Mouse (Mus musculus): ENCODE measurements at regions not wholly inside any gene's neighbourhood (a gene's known extent, or its start where the extent isn't known, plus 50 kb on each side); places are given as distances from the start of the nearest gene placed in this dataset.

DNA sequence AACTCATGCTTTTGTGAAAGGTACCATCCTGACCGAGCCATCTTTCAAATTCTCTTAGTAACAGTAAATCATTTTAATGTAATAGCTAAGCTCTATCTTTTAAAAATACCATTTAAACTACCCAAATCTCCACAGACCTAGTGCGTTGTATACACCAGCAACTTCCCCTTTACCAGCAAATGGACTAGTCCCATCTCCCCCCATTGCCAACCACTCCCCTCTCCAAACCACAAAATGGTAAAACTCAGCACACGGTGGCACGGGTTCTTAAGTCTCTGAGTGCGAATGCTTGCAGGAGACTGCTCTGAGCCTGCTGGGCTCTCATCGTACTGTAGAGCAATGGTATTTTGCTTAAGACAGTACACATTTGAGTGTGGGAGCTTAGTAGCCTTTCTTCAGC lies 106.7 kb upstream of the Atp1b1 start:
- Histone ChIP-seq H3K27ac (replicated peaks) (no peak overlapping the region), H3K9ac (no peak overlapping the region), H3K4me3 (no peak overlapping the region), H3K27me3 (no peaks in the 10 kb centered on the region), H3K36me3 (no peaks in the 10 kb centered on the region), H3K4me2 (no peak overlapping the region), H3K4me1 (replicated peaks) (no peaks in the 10 kb centered on the region), H3K9me3 (no peaks in the 10 kb centered on the region)
- ATAC-seq (ENCODE audit: low FRiP score, low read depth) = no peak
- WGBS = 87% methylated on average over 6 of the region's 6 CpGs

DNA sequence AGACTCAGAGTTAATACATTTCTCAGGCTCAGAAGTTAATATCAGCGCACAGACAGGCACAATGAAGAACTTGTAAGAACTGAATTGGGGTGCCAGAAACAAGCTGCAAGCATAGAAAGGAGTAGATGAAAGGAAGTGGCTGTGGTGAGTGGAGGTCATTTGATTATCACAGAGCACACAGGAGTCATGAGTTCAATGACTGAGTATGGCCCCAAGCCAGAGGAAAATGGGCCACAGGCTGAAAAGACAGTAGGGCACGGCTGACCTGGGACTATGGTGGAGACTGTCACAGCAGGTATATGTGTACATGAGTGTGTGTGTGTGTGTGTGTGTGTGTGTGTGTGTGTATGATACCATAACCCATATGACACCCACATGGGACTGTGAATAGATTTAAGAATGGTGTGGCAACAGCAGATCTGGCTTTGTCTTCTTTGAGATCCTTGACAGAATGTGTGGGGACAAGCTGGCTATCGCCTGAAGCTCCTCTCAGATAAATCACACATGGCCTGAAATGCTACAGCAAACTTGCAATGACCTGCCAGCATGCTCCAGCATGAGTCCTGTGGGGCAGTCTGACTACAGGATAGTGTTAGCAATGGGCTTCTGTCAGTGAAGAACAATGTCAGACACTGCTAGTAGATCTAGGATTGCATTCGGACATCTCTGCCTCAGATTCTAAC lies 101.5 kb upstream of the Atp1b1 start:
- Histone ChIP-seq H3K4me2 (no peak overlapping the region), H3K9ac (no peak overlapping the region), H3K4me3 (no peak overlapping the region), H3K4me1 (replicated peaks) (no peaks in the 10 kb centered on the region), H3K27me3 (no peaks in the 10 kb centered on the region), H3K9me3 (no peaks in the 10 kb centered on the region), H3K36me3 (no peaks in the 10 kb centered on the region), H3K27ac (replicated peaks) (no peak overlapping the region)
- WGBS = 90% methylated on average over 4 of the region's 4 CpGs
- no peak for ATAC-seq (ENCODE audit: low FRiP score, low read depth)

DNA sequence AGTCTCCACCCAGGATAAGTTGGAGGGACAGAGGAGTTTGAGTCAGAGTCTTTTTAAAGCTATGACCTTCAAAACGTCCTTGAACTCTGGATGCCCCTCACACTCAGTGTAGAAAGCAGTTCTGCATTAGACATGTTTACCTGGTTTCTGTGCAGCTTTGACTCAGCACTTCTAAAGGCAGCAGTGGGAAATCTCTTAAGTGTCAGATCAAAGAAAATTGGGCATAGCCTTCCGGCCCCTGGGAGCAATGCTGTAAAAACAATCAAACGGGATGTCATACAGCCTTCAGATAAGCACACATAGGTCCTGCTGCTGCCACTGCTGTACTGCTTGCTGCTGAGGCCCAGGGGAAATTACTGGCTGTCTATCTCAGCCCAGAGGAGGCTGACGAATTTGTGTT lies 94.5 kb upstream of the Atp1b1 start:
- Histone ChIP-seq H3K9me3 (no peaks in the 10 kb centered on the region), H3K36me3 (no peaks in the 10 kb centered on the region), H3K9ac (no peak overlapping the region), H3K4me1 (replicated peaks) (no peaks in the 10 kb centered on the region; the same call in 1 of the 2 replicates), H3K27me3 (no peaks in the 10 kb centered on the region), H3K27ac (replicated peaks) (peak overlapping the region; percentile 26; the same call in 1 of the 2 replicates), H3K4me3 (no peak overlapping the region), H3K4me2 (no peak overlapping the region)
- 44% methylated on average over 4 of the region's 4 CpGs for WGBS
- peak; percentile 59; the same call in 1 of the 2 replicates for ATAC-seq (ENCODE audit: low FRiP score, low read depth)

DNA sequence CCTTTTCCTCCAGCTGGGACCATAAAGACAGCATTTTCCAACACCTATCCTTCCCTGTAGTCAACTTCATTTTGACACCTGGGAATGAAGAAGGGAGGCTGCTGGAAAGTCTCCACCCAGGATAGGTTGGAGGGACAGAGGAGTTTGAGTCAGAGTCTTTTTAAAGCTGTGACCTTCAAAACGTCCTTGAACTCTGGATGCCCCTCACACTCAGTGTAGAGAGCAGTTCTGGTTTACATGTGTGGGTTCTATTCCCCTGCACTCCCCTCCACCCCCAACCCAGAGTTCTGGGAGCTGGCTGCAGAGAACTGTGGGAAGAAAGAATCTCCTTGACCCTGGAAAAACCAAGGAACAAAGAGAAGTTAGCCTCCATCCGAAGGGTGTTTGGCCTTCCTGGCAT lies 92.9 kb upstream of the Atp1b1 start:
- WGBS = 72% methylated on average over 2 of the region's 2 CpGs
- H3K4me3 ChIP-seq = no peak overlapping the region
- H3K9ac ChIP-seq = no peak overlapping the region
- H3K4me1 ChIP-seq (replicated peaks) = no peaks in the 10 kb centered on the region; the same call in 1 of the 2 replicates
- no peaks in the 10 kb centered on the region for H3K27me3 ChIP-seq
- no peak overlapping the region for H3K4me2 ChIP-seq
- no peak for ATAC-seq (ENCODE audit: low FRiP score, low read depth)
- H3K27ac ChIP-seq (replicated peaks) = no peak overlapping the region
- H3K36me3 ChIP-seq = no peaks in the 10 kb centered on the region
- no peaks in the 10 kb centered on the region for H3K9me3 ChIP-seq

DNA sequence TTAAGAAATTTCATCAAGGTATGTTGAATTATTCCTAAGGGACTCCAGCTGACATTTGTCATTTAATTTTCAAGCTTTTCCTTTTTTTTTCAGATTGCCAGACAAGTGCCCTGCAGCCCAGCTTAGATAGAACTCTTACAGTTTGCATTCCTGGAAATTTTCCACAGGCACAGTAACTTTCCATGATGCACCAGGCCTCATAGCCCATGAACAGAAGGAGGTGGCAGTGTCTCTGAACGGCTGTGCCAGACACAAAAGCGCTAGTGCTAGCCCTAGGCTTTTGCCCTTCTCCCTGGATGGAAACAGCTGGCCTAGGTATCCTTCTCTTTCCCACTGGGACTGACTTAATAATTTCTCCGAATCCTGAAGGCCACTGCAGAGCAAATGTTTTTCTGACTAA lies 92.4 kb upstream of the Atp1b1 start:
- Histone ChIP-seq H3K4me1 (replicated peaks) (no peaks in the 10 kb centered on the region; the same call in 1 of the 2 replicates), H3K27ac (replicated peaks) (no peak overlapping the region), H3K4me3 (no peak overlapping the region), H3K9ac (no peak overlapping the region), H3K9me3 (no peaks in the 10 kb centered on the region), H3K4me2 (no peak overlapping the region), H3K36me3 (no peaks in the 10 kb centered on the region), H3K27me3 (no peaks in the 10 kb centered on the region)
- WGBS = 76% methylated on average over 3 of the region's 3 CpGs
- no peak for ATAC-seq (ENCODE audit: low FRiP score, low read depth)

DNA sequence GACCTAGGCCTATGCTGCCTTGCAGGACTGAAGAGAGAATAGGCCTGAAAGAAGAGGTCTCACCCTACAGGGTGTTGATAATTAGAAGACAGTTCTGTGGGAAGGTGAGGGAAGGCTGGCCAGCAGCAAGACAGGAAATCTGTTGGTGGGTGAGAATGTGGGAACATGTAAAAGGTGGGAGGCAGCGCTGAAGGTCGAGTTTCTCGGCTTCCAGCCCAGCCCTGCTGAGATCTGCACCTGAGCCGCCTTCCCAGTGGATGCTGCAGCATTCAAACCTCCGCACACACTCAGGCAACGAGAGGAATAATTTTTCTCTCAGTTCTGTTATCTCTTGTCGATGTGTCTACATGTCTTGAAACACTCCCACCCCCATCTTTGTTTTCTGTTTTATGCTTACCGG lies 89.9 kb upstream of the Atp1b1 start:
- Histone ChIP-seq H3K9ac (no peak overlapping the region), H3K4me3 (no peak overlapping the region), H3K4me1 (replicated peaks) (no peaks in the 10 kb centered on the region; the same call in 1 of the 2 replicates), H3K27ac (replicated peaks) (no peak overlapping the region), H3K4me2 (no peak overlapping the region), H3K36me3 (no peaks in the 10 kb centered on the region), H3K27me3 (no peaks in the 10 kb centered on the region), H3K9me3 (no peaks in the 10 kb centered on the region)
- ATAC-seq (ENCODE audit: low FRiP score, low read depth) = no peak
- 68% methylated on average over 8 of the region's 8 CpGs for WGBS

DNA sequence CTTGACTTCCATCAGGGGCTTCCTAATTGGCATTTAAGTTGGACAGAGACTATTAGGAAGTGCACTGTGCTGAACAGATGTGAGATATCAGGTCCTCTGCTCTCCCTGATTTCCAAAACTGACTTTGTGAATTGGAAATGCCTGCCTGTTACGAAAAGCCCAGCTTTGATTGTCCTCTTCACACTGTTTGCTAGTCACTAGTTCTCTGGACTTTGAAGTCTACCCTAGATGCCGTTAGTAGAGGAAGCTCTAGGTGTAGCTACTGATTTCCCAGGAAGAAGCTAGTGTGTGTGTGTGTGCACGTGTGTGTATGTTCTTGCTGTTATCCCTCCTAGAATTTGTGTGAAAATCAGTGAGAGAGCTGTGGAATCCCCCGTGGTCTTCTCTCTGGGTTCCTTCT lies 87.7 kb upstream of the Atp1b1 start:
- WGBS = 89% methylated on average over 4 of the region's 4 CpGs
- H3K4me3 ChIP-seq = no peak overlapping the region
- no peaks in the 10 kb centered on the region for H3K9me3 ChIP-seq
- H3K27ac ChIP-seq (replicated peaks) = no peak overlapping the region
- ATAC-seq (ENCODE audit: low FRiP score, low read depth) = no peak
- H3K4me2 ChIP-seq = no peak overlapping the region
- H3K27me3 ChIP-seq = no peaks in the 10 kb centered on the region
- H3K36me3 ChIP-seq = no peaks in the 10 kb centered on the region
- no peak overlapping the region for H3K9ac ChIP-seq
- H3K4me1 ChIP-seq (replicated peaks) = no peaks in the 10 kb centered on the region

DNA sequence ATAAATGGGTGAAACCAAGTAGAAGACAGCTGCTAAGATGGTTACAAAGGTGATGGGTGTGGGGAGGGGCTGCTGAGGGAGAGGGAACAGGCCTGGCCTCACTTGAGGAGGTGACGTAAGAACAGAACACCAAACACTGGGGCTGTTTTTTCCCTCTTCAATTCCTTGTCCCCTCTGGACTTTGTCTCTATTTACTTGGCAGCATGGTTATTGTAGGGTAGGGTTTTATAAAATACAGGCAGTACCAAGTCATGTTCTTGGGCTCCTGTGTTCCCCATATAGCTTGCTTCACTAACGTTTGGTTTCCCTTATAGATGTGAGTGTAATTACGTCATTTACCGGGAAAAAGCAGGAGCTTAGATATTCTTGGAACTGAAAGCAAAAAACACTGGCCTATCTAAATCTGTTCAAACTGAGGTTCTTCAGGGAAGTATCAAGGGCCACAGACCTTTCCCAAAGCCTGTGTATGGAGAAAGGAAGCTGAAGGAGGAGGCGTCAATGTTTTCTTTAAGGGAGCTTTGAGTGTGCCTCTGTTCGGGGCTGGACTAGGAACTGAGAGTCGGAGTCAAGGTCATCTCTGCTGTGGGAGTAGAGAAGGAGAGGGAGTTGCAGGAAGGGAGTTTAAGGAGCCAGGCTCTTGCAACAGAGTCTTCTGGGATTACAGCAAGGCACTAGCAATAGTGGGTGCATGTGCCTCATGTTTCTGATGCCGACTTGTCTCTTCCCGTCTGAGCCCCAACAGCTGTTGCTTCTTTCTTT lies 85.1 kb upstream of the Atp1b1 start:
- WGBS = 87% methylated on average over 9 of the region's 9 CpGs
- ATAC-seq (ENCODE audit: low FRiP score, low read depth) = no peak
- Histone ChIP-seq H3K27ac (replicated peaks) (no peak overlapping the region), H3K4me3 (no peak overlapping the region), H3K4me1 (replicated peaks) (no peaks in the 10 kb centered on the region), H3K36me3 (no peaks in the 10 kb centered on the region), H3K9ac (no peak overlapping the region), H3K27me3 (no peaks in the 10 kb centered on the region), H3K4me2 (no peak overlapping the region), H3K9me3 (no peaks in the 10 kb centered on the region)

DNA sequence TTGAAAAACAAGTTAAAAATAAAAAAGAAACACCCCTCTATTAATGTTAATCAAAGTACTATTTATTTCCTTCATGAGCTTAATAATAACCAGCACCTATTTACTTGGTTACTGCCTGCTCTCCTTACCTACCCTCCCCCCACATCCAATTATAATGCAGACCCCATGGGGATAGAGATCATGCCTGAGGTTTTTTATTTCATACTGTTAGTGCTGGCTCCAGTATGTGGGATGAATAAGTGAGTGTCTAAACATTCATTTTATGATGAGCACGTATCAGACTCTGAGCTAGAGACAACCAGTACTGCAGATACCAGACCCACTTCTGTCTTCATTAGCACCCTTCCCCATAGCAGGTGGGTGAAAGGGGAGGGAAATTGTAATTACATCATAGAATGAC lies 83.6 kb upstream of the Atp1b1 start:
- Histone ChIP-seq H3K36me3 (no peaks in the 10 kb centered on the region), H3K27ac (replicated peaks) (no peak overlapping the region), H3K4me2 (no peak overlapping the region), H3K9ac (no peak overlapping the region), H3K27me3 (no peaks in the 10 kb centered on the region), H3K9me3 (no peaks in the 10 kb centered on the region), H3K4me1 (replicated peaks) (no peaks in the 10 kb centered on the region), H3K4me3 (no peak overlapping the region)
- no peak for ATAC-seq (ENCODE audit: low FRiP score, low read depth)
- WGBS = 75% methylated on average over 1 of the region's 1 CpGs

DNA sequence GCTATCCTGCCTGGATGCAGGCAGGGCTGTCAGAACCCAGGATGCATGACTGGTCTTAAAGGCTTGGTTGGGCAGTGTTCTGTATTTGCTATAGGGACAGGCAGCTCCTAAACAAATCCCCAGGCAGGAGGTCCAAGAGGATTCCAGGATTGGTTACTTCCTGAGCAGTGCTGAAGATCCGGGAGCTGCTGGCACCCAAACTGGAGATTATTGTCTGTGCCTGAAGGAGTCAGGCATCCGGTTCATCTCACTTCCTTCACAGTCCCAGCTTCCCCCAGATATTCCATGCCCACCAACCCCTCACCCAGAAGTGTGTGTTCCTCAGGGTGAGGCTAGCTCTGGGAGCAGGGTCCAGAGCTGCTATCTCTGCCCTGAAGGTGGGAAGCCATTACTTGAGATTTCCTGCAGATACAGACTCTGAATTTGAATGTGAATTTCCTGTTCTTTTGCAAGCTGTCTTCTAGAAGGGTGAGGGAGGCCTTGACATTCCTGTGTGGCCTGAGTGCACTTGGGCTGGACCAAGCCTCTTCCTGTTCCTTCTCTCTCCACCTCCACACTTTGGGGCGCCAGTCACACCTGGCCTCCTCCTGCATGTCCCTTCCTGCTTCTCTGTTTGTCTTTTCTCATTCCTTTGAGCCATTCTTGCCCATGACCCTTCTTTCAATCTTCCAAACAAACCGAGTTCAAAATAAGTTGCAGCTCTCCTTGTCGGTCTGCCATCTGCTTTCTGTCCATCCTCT lies 80.3 kb upstream of the Atp1b1 start:
- Histone ChIP-seq H3K4me1 (replicated peaks) (no peaks in the 10 kb centered on the region), H3K27me3 (no peaks in the 10 kb centered on the region), H3K4me3 (no peak overlapping the region), H3K9me3 (no peaks in the 10 kb centered on the region), H3K9ac (no peak overlapping the region), H3K4me2 (no peak overlapping the region), H3K36me3 (no peaks in the 10 kb centered on the region), H3K27ac (replicated peaks) (no peak overlapping the region)
- no peak for ATAC-seq (ENCODE audit: low FRiP score, low read depth)
- 83% methylated on average over 5 of the region's 5 CpGs for WGBS

DNA sequence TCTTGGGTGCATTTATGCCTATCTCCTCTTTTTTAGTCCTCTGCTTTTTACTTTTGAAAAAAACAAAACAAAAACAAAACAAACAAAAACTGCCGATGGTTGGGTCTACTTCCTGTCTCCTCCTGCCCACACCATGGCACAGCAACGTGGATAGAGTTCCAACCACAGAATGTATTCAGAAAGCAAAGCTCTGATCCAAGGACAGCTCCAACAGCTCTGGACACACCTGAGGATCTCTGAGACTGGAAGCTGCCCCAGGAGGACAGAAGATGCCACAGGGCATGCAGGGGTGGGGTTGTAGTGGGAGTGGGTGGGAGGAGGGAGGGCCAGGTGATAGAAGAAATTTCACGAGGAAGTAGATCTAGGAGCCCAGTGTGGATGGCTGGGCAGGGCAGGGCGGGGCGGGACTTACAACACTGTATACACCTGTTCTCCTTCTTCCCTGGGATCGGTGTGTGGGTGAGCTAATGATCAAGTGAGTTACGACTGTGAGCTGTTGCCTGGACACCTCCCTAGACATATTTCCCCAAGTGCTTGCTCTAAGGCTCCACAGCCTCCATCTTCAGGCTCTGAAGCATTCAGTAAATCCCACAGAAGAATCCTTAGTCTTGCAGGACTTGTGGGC lies 79.3 kb upstream of the Atp1b1 start:
- ATAC-seq (ENCODE audit: low FRiP score, low read depth) = no peak

DNA sequence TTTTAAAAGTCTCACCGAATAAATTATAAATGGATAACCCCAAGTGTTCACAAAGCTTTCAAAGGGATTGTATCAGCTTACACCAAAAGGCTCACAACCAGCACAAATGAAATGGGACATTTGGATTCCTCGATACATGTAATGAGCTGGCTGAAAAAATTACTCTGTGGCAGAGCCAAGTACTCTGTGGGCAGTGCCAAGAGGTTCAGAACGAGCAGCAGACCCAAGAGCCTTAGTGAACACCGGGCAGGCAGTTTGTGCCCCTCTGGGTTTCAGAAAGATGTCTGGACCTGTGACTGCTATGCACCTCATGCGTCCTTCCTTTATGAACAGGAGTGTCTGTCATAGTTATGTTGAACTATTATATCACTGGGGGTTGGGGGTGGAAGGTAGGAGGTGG lies 74.0 kb upstream of the Atp1b1 start:
- Histone ChIP-seq H3K36me3 (no peaks in the 10 kb centered on the region), H3K4me3 (no peak overlapping the region), H3K9ac (no peak overlapping the region), H3K4me1 (replicated peaks) (no peaks in the 10 kb centered on the region), H3K4me2 (no peak overlapping the region), H3K27me3 (no peaks in the 10 kb centered on the region), H3K27ac (replicated peaks) (no peak overlapping the region), H3K9me3 (no peaks in the 10 kb centered on the region)
- WGBS = 80% methylated on average over 5 of the region's 5 CpGs
- ATAC-seq (ENCODE audit: low FRiP score, low read depth) = no peak

More for the DNA sequence above, 79.3 kb upstream of the Atp1b1 start:
- Histone ChIP-seq H3K9ac (no peak overlapping the region), H3K27me3 (no peaks in the 10 kb centered on the region), H3K27ac (replicated peaks) (no peak overlapping the region), H3K36me3 (no peaks in the 10 kb centered on the region), H3K4me1 (replicated peaks) (no peaks in the 10 kb centered on the region), H3K4me3 (no peak overlapping the region), H3K9me3 (no peaks in the 10 kb centered on the region), H3K4me2 (no peak overlapping the region)
- WGBS = 90% methylated on average over 7 of the region's 7 CpGs
